Mouse (Mus musculus): ENCODE measurements around the gene Rin3.
"Not testable (repeated sequence)": the region's sequence is repeated elsewhere in the genome, so short reads cannot be mapped to it uniquely, and the experiment has no call there.

Rin3 gene

GRCm38 (mm10) chr12:102282763-102283482 is at the start of gene Rin3:
Rin3 (plus strand) TSS chr12:102283048.
- DNase-seq (ENCODE audit: low read depth, low spot score), result no peak

DNA sequence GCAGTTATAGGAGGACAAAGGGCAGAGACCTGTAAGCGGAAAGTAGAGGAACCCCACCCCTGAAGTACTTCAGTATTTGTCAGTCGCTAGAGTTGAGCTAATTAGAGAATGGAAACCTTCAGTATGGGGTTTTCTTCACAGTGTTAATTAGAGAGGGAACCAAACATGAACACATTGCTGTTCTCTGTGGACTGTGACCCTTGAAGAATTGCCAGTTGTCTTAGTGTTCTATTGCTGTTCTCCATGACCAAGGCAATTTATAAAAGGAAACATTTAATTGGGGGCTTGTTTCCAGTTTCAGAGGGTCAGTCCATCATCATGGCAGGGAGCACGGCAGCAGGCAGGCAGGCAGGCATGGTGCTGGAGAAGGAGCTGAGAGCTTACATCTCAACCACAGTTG is 47.3 kb upstream of the Rin3 start:
- DNase-seq (ENCODE audit: low read depth, low spot score), result no peak

- no peak for DNase-seq (ENCODE audit: low read depth, low spot score)
Observed at GRCm38 (mm10) chr12:102236317-102236716, 46.5 kb upstream of the Rin3 start.

DNA sequence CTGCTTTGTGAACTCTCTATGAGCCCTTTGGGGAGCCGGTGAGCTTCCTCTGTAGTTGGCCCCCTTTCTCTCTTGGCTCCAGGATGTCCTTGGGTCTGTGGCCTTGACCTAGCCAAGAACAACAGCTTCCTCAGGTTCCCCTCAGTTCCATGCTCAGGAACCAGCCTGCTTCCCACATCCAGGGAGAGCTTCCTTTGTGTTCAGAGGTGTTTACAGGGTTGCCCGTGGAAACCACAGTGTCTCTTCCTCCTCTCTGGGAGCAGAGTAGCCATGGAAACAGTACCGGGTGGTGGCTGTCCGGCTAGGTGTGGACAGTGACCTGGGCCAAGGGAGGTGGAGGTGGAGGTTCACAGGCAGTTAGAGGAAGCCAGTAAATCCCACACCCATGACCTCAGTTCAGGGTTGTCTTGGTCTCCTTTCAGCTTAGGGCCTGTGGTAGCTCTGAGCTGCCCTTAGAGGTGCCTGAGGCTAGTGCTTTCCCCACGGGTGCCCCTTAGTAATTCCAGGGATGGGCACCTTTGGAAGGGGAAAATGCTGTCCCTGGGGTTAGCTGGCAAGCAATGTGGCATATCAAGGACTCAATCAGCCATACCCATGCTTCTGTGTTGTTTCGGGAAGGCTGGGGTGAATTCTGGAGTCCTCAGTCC is 40.6 kb upstream of the Rin3 start:
- DNase-seq (ENCODE audit: low read depth, low spot score), result no peak

- DNase-seq (ENCODE audit: low read depth, low spot score), result no peak
Observed at GRCm38 (mm10) chr12:102243915-102244314, 38.9 kb upstream of the Rin3 start.

GRCm38 (mm10) chr12:102246226-102246625 is 36.6 kb upstream of the Rin3 start:
- DNase-seq (ENCODE audit: low read depth, low spot score), result no peak

- no peak for DNase-seq (ENCODE audit: low read depth, low spot score)
Observed at GRCm38 (mm10) chr12:102248104-102248503, 34.7 kb upstream of the Rin3 start.

- no peak for DNase-seq (ENCODE audit: low read depth, low spot score)
Observed at GRCm38 (mm10) chr12:102250316-102250715, 32.5 kb upstream of the Rin3 start.

GRCm38 (mm10) chr12:102251070-102251469 is 31.8 kb upstream of the Rin3 start:
- no peak for DNase-seq (ENCODE audit: low read depth, low spot score)

DNA sequence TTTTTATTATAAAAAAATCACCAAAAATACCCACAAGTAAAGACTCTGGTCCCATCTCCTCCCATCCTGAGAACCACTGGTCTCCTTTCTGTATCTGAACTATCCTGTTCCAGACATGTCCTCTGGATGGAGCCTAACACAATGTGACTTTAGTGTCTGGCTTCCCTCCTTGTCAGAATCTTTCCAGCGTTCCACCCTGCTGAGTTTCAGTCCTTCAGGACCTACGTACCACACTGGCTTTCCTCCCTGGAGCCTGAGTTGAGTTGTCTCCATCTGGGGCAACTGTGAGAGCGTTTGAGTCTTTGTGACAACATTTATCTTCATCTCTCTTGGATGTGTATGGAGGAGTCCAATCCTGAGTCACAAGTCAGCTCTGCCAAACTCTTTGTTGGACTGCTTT is 30.9 kb upstream of the Rin3 start:
- no peak for DNase-seq (ENCODE audit: low read depth, low spot score)

DNA sequence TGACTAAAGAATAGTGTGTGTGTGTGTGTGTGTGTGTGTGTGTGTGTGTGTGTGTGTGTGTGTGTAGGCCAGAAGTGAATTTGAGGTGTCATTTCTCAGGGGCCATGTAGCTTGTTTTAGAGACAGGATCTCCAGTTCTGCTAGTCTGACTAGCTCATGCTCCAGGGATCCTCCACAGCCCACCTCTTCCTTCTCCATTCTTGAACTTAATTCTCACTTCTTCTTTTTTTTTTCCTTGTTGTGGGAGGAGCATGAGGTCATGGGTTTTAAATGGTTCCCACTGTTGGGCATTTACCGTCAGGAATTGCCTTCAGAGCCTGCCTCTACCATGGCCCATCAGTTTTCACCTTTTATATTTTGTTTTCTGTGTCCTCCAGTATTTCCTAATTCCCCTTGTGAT is 30.3 kb upstream of the Rin3 start:
- no peak for DNase-seq (ENCODE audit: low read depth, low spot score)

- no peak for DNase-seq (ENCODE audit: low read depth, low spot score)
Observed at GRCm38 (mm10) chr12:102255012-102255411, 27.8 kb upstream of the Rin3 start.

GRCm38 (mm10) chr12:102258522-102259112 is 24.2 kb upstream of the Rin3 start:
- no peak for DNase-seq (ENCODE audit: low read depth, low spot score)

DNA sequence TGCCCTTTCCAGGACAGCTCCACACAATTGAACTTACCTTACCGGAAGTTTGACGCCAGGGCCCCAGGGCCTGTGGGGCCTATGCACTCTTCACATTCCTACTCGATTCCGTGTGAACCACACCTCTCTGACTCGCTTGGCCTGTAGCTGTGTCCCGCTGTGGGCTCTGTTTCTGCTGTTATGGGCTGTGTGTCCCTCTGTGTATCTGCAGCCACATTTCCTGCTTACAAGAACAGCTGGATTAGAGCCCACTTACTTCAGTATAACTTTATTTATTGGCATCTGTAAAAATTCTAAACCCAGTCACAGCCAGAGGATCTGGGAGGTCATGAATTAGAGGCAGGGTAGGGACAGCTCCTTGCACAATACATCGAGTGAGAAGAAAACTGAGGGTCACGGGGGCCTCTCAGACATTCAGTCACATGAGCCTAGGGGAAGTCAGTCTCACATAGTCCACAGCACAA is 20.9 kb upstream of the Rin3 start:
- DNase-seq (ENCODE audit: low read depth, low spot score), result no peak

DNA sequence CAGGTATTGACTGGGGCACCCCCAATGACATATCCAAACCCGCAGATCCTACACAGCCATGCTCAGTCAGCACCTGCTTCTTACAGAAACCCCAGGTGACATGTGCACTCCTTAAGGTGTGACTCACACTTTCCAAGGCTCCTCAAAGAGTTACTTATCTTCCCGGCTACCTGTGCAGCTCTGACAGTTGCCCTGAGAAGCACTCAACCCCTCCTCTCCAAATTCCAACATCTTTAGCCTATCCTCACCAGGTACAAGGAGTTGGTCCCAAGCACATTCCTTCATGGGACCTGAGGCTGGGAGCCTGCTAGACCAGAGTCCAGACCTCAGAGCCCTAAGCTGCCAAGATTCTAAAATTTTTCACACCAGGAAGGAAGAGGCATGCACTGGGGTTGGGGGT is 20.0 kb upstream of the Rin3 start:
- no peak for DNase-seq (ENCODE audit: low read depth, low spot score)

DNA sequence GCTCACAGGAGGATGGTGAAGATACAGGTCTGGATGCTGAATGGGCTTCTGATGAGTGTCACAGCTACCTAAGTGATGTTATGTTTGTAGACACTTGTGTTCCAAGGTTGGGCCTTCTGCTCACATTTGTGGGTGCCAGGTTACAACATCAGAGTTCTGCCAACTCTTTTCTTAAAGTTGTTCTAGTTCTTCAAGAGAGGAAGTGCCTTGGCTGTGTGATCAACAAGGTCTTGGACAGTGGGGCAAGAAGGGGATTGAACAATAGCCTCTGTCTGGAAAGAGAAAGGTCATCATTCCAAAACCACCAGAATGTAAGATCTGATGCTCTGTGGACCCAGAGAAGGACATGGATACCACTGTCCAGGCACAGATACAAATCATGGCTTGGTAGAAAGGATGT is 19.6 kb upstream of the Rin3 start:
- DNase-seq (ENCODE audit: low read depth, low spot score), result no peak

DNA sequence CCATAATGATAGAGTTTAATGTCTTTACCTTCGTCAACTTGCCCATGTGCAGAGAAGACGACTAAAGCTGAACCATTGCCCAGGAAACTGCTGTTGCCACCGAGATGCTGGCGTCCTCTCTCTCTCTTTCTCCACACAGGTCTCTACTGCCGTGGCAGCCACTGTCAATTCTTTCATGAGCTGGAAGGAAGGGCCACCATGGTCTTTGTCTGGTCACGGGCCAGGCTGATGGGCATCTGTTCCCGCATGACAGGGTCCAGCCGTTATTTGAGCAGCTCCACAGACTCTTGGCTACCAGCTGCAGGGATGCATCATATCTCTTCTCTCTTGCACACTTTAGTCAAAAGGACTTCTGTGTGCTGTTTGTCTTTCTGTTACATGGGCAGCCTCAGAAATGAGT is 16.4 kb upstream of the Rin3 start:
- DNase-seq (ENCODE audit: low read depth, low spot score), result no peak

- DNase-seq (ENCODE audit: low read depth, low spot score), result no peak
Observed at GRCm38 (mm10) chr12:102269144-102269543, 13.7 kb upstream of the Rin3 start.

- no peak for DNase-seq (ENCODE audit: low read depth, low spot score)
Observed at GRCm38 (mm10) chr12:102270776-102271405, 12.0 kb upstream of the Rin3 start.

GRCm38 (mm10) chr12:102271447-102271846 is 11.4 kb upstream of the Rin3 start:
- DNase-seq (ENCODE audit: low read depth, low spot score), result no peak

GRCm38 (mm10) chr12:102275833-102276443 is 6.9 kb upstream of the Rin3 start:
- DNase-seq (ENCODE audit: low read depth, low spot score), result no peak

DNA sequence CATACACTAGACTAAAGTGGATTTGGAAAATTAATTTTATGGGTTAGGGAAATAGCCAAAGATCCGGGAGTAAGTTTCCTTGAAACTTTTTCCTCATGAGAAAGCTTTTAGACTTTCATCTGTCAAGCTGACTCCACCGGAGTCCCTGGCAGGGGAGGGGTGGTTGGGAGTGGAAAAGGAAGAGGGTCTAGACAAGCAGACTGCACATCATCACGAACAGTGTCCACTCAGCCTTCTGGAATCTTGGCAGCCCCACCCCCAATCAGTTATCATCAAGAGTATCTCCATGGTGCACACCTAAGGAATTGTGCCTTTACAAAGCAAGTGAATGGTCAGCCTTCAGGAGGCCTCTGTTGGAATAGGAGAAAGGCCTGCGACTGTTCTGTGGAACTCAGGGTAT is 2.6 kb upstream of the Rin3 start:
- DNase-seq (ENCODE audit: low read depth, low spot score), result not testable (repeated sequence)

Measured in retina, adult 2 months (tissue).